In the genomic region with DNA sequence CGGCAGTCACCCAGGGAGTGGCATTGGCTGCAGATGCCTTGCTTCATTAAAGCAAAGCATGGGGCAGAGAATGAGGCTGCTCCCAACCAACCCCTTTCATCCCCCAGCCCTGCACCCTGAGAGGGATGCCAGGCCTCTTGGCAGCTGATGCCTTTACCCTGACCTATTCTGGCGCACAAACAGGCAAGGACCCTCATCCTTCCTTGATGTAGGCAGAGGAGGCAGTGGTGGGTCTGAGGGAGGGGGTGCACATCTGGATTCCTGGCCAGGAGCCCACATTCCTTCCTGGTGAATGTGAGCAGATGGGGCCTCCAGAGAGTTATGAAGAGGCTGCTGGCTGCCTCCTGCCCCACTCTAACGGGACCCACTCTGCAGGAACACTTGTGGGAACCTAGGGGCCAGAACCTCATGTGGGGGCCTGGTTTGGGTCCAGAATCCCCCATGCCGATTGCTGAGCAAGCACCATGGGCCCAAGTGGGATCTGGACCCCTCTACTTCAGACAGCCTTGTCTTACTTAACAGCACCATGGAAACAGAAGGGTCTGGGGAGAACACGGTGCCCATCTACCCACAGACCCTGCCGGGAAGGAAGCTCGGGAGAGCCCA, we compare ENCODE assay signal across 10 mouse cellular contexts. TPM values are rescaled to one million over a fixed set of nuclear protein-coding genes. Genes with fewer than 3 reads are reported as not detected.
DNase-seq lines count a peak whose midpoint lies in the region; ATAC-seq lines count a peak whose summit lies in the region.
"Had no signal": no experiment of that assay in that cellular context is flagged by ENCODE, and none has a peak within 500 bp of the region (broad histone marks: within the 10 kb centered on the region; RNA-seq: fewer than 3 reads in every experiment).

No protein-coding gene starts in this region.

- no peaks in the 10 kb centered on the region for H3K27me3 ChIP-seq in kidney, embryonic 16.5 days (ENCODE audit: insufficient read depth, low read length)
- no peaks in the 10 kb centered on the region for H3K27me3 ChIP-seq in embryonic facial prominence, embryonic 10.5 days (replicated peaks; ENCODE audit: low read depth, poor library complexity, severe bottlenecking)
- no peaks in the 10 kb centered on the region for H3K27me3 ChIP-seq in limb, embryonic 13.5 days

- H3K4me1 ChIP-seq in kidney, embryonic 16.5 days (ENCODE audit: insufficient read depth, low read length), result peaks cover 52% of the 10 kb centered on the region
- peaks cover 64% of the 10 kb centered on the region for H3K4me1 ChIP-seq in embryonic facial prominence, embryonic 10.5 days
- peaks cover 82% of the 10 kb centered on the region for H3K4me1 ChIP-seq in limb, embryonic 13.5 days

- H3K4me3 ChIP-seq in kidney, embryonic 16.5 days (ENCODE audit: low read length), result no peak overlapping the region
- no peak overlapping the region for H3K4me3 ChIP-seq in embryonic facial prominence, embryonic 10.5 days
- H3K4me3 ChIP-seq in limb, embryonic 13.5 days, result no peak overlapping the region

- no peak overlapping the region for H3K27ac ChIP-seq in kidney, embryonic 16.5 days (ENCODE audit: low read length)
- H3K27ac ChIP-seq in embryonic facial prominence, embryonic 10.5 days (replicated peaks), result 0 out of 2 replicates have a peak overlapping the region, but pooled peaks have one; percentile 11
- peak overlapping the region; percentile 85 for H3K27ac ChIP-seq in limb, embryonic 13.5 days
- H3K27ac ChIP-seq: liver, embryonic 14.5 days had no signal

- no peak for DNase-seq in frontal cortex, postnatal 36 days (ENCODE audit: low spot score in 2 of 2)
- no peak for DNase-seq in kidney, adult 18-20 months
- DNase-seq in embryonic facial prominence, embryonic 10.5 days (ENCODE audit: low spot score), result no peak
- no peak for DNase-seq in MN1 (ENCODE audit: low spot score)
- DNase-seq: B cell, adult 2 months had no signal

- H3K4me2 ChIP-seq in kidney, embryonic 16.5 days (replicated peaks; ENCODE audit: low read depth, low read length), result no peak overlapping the region
- H3K4me2 ChIP-seq in limb, embryonic 13.5 days (replicated peaks), result peak overlapping the region; percentile 29

- H3K9me3 ChIP-seq in kidney, embryonic 16.5 days (ENCODE audit: low read length), result no peaks in the 10 kb centered on the region
- H3K9me3 ChIP-seq in embryonic facial prominence, embryonic 10.5 days, result no peaks in the 10 kb centered on the region
- H3K9me3 ChIP-seq in limb, embryonic 13.5 days, result no peaks in the 10 kb centered on the region

- peaks cover 7% of the 10 kb centered on the region for H3K36me3 ChIP-seq in kidney, embryonic 16.5 days (ENCODE audit: insufficient read depth, low read length)
- H3K36me3 ChIP-seq in embryonic facial prominence, embryonic 10.5 days (replicated peaks), result peaks cover 45% of the 10 kb centered on the region
- H3K36me3 ChIP-seq in limb, embryonic 13.5 days, result peaks cover 37% of the 10 kb centered on the region

- 0 out of 2 replicates have a peak, but pooled peaks have one; percentile 27 for ATAC-seq in frontal cortex, adult (ENCODE audit: low TSS enrichment)
- no peak for ATAC-seq in kidney, embryonic 16.5 days (ENCODE audit: low FRiP score, low TSS enrichment)
- peak; percentile 76 for ATAC-seq in limb, embryonic 13.5 days (ENCODE audit: low FRiP score, low read depth)
- ATAC-seq in cerebellum, adult (ENCODE audit: insufficient number of reproducible peaks, low FRiP score, low TSS enrichment), result no peak

- WGBS in kidney, embryonic 16.5 days, result 65% methylated on average over 7 of the region's 7 CpGs
- WGBS in embryonic facial prominence, embryonic 10.5 days, result 79% methylated on average over 7 of the region's 7 CpGs
- WGBS in limb, embryonic 13.5 days, result 36% methylated on average over 7 of the region's 7 CpGs

- 0 out of 2 replicates have a peak overlapping the region, but pooled peaks have one; percentile 15 for H3K9ac ChIP-seq in kidney, embryonic 16.5 days (replicated peaks; ENCODE audit: low read length)
- no peak overlapping the region for H3K9ac ChIP-seq in limb, embryonic 13.5 days
- H3K9ac ChIP-seq: liver, embryonic 14.5 days had no signal

RNA-seq across cellular contexts. Expression of a gene that starts 12.4 kb away (rescaled TPM):
- 12.2 and 17.3 TPM in 2 replicates for polyA plus RNA-seq in kidney, embryonic 16.5 days (2015; fragmentation: Nextera tagmentation; extraction: Ambion mirVana)
- 12.9 and 15.2 TPM in 2 replicates for polyA plus RNA-seq in embryonic facial prominence, embryonic 10.5 days (2016; fragmentation: Nextera tagmentation; extraction: Ambion mirVana)
- 34.7 and 37.6 TPM in 2 replicates for polyA plus RNA-seq in limb, embryonic 13.5 days (2015; fragmentation: Nextera tagmentation; extraction: Ambion mirVana)

Comparison
In these comparisons a context has a peak if more than half of its experiments do, and no peak if none do; other contexts are left out.
1. ATAC-seq: peak in frontal cortex, adult (single experiment) and limb, embryonic 13.5 days (single experiment); none in kidney, embryonic 16.5 days (single experiment) and cerebellum, adult (single experiment).